Mouse (Mus musculus) kidney, postnatal 0 days (tissue): ENCODE measurements around the gene 2210408I21Rik. TPM values are rescaled to one million over a fixed set of nuclear protein-coding genes. Genes with fewer than 3 reads are reported as not detected.
A peak's percentile ranks its signal among the peaks of the same experiment; 100 is the strongest.

ENCODE experiments used
- ATAC-seq: fragments of 200-750 bp; cut with Nextera tagmentation; replicated peaks from 2 replicates; pipeline ENCODE4 v1.8.0; 2017; ENCODE audit warnings: low read depth, moderate number of reproducible peaks, moderate TSS enrichment, moderate library complexity; ENCODE audit not compliant: low FRiP score
- DNase-seq: peaks from one replicate; pipeline ENCODE4 v3.0.0-alpha.2; 2016; ENCODE audit warnings: low spot score
- H3K27ac ChIP-seq: fragments of 300-500 bp; sonication (generic); 2 replicates; pipeline ENCODE4 v1.5.1; 2014; ENCODE audit warnings: mild to moderate bottlenecking
- H3K27me3 ChIP-seq: fragments of 300-500 bp; sonication (generic); 2 replicates; pipeline ENCODE4 v1.6.1; 2014; ENCODE audit warnings: low read length, mixed read lengths; ENCODE audit not compliant: insufficient read depth
- H3K36me3 ChIP-seq: fragments of 300-500 bp; sonication (generic); 2 replicates; pipeline ENCODE4 v1.6.1; 2014; ENCODE audit warnings: low read length, mixed read lengths; ENCODE audit not compliant: insufficient read depth
- H3K4me1 ChIP-seq: fragments of 300-500 bp; sonication (generic); replicated peaks from 2 replicates; pipeline ENCODE4 v1.6.1; 2014; ENCODE audit warnings: antibody characterized with exemption, low read length, mixed read lengths; ENCODE audit not compliant: insufficient read depth
- H3K4me2 ChIP-seq: fragments of 300-500 bp; sonication (generic); 2 replicates; pipeline ENCODE4 v1.6.1; 2014; ENCODE audit warnings: mild to moderate bottlenecking, low read length, moderate library complexity, mixed read lengths
- H3K4me3 ChIP-seq: fragments of 300-500 bp; sonication (generic); replicated peaks from 2 replicates; pipeline ENCODE4 v1.5.1; 2014; ENCODE audit warnings: low read depth, low read length
- H3K9ac ChIP-seq: fragments of 300-500 bp; sonication (generic); 2 replicates; pipeline ENCODE4 v1.6.1; 2014; ENCODE audit warnings: low read depth, low read length
- H3K9me3 ChIP-seq: fragments of 300-500 bp; sonication (generic); replicated peaks from 2 replicates; pipeline ENCODE4 v1.6.1; 2016; ENCODE audit warnings: low read length, inconsistent platforms, mixed read lengths
- CTCF ChIP-seq: IDR thresholded peaks from 2 replicates; pipeline ENCODE4 v1.5.1; 2016; ENCODE audit warnings: antibody characterized with exemption, low read depth, mild to moderate bottlenecking, moderate library complexity
- WGBS: fragments of 180-500 bp; shearing (Covaris S2); extraction: QIAGEN DNeasy Blood & Tissue Kit; methylation state at CpG from one replicate; pipeline ENCODE4 v1.1.7; 2014; 5-methylcytosine and 5-hydroxymethylcytosine counted together
- polyA plus RNA-seq: library from polyadenylated mRNA; unstranded; fragments of >200 nt; fragmentation: Nextera tagmentation; extraction: Ambion mirVana; gene quantifications from 2 replicates; pipeline ENCODE4 v1.2.1, GENCODE M21; 2015

Gene 2210408I21Rik
- polyA plus RNA-seq, 1 experiment from 2014 or later = 7.1 TPM

GRCm38 (mm10) chr13:77263400-77264179 is 128.2 kb downstream of the 2210408I21Rik start:
- Histone ChIP-seq H3K4me3 (no peak overlapping the region), H3K4me2 (no peak overlapping the region), H3K27me3 (no peaks in the 10 kb centered on the region), H3K4me1 (no peaks in the 10 kb centered on the region), H3K9ac (no peak overlapping the region), H3K36me3 (no peaks in the 10 kb centered on the region), H3K9me3 (no peaks in the 10 kb centered on the region), H3K27ac (no peak overlapping the region)
- TF ChIP-seq CTCF = no peak
- ATAC-seq = 0 out of 2 replicates have a peak, but pooled peaks have one; percentile 49
- 15% methylated on average over 7 of the region's 7 CpGs for WGBS
- peak; percentile 39 for DNase-seq

GRCm38 (mm10) chr13:77264481-77264880 is 129.1 kb downstream of the 2210408I21Rik start:
- Histone ChIP-seq H3K4me1 (no peaks in the 10 kb centered on the region), H3K27ac (no peak overlapping the region), H3K36me3 (no peaks in the 10 kb centered on the region), H3K27me3 (no peaks in the 10 kb centered on the region), H3K4me2 (no peak overlapping the region), H3K9ac (no peak overlapping the region), H3K4me3 (no peak overlapping the region), H3K9me3 (no peaks in the 10 kb centered on the region)
- WGBS = 34% methylated on average over 1 of the region's 1 CpGs
- no peak for TF ChIP-seq CTCF
- ATAC-seq = no peak
- DNase-seq = no peak

- 70% methylated on average over 3 of the region's 3 CpGs for WGBS
- ATAC-seq (no peak), DNase-seq (no peak)
- no peak overlapping the region for H3K4me2 ChIP-seq
- H3K36me3 ChIP-seq = no peaks in the 10 kb centered on the region
- H3K9me3 ChIP-seq = no peaks in the 10 kb centered on the region
- no peak for TF ChIP-seq CTCF
- no peak overlapping the region for H3K4me3 ChIP-seq
- no peaks in the 10 kb centered on the region for H3K27me3 ChIP-seq
- no peaks in the 10 kb centered on the region for H3K4me1 ChIP-seq
- no peak overlapping the region for H3K9ac ChIP-seq
- H3K27ac ChIP-seq = no peak overlapping the region
Measured at GRCm38 (mm10) chr13:77275172-77275747, 139.9 kb downstream of the 2210408I21Rik start.

- H3K27me3 ChIP-seq = no peaks in the 10 kb centered on the region
- 46% methylated on average over 7 of the region's 7 CpGs for WGBS
- TF ChIP-seq CTCF = no peak
- no peak overlapping the region for H3K4me2 ChIP-seq
- H3K4me3 ChIP-seq = no peak overlapping the region
- H3K9me3 ChIP-seq = no peaks in the 10 kb centered on the region
- ATAC-seq = peak; percentile 89
- DNase-seq = peak; percentile 79
- no peak overlapping the region for H3K27ac ChIP-seq
- H3K9ac ChIP-seq = no peak overlapping the region
- H3K4me1 ChIP-seq = no peaks in the 10 kb centered on the region
- H3K36me3 ChIP-seq = no peaks in the 10 kb centered on the region
Measured at GRCm38 (mm10) chr13:77278659-77279413, 143.5 kb downstream of the 2210408I21Rik start.

GRCm38 (mm10) chr13:77295519-77295918 is 160.2 kb downstream of the 2210408I21Rik start:
- Histone ChIP-seq H3K9ac (no peak overlapping the region), H3K27me3 (no peaks in the 10 kb centered on the region), H3K36me3 (no peaks in the 10 kb centered on the region), H3K9me3 (no peaks in the 10 kb centered on the region), H3K4me1 (no peaks in the 10 kb centered on the region), H3K4me2 (no peak overlapping the region), H3K4me3 (no peak overlapping the region), H3K27ac (no peak overlapping the region)
- TF ChIP-seq CTCF = no peak
- WGBS = 84% methylated on average over 3 of the region's 3 CpGs
- no peak for DNase-seq
- ATAC-seq = no peak

- TF ChIP-seq CTCF = no peak
- no peak overlapping the region for H3K4me3 ChIP-seq
Measured at GRCm38 (mm10) chr13:77324101-77324500, 188.8 kb downstream of the 2210408I21Rik start.

More at GRCm38 (mm10) chr13:77324101-77324500, 188.8 kb downstream of the 2210408I21Rik start:
- WGBS = 63% methylated on average over 1 of the region's 1 CpGs
- no peaks in the 10 kb centered on the region for H3K27me3 ChIP-seq
- no peaks in the 10 kb centered on the region for H3K9me3 ChIP-seq
- no peaks in the 10 kb centered on the region for H3K36me3 ChIP-seq
- DNase-seq (no peak), ATAC-seq (no peak)
- H3K27ac ChIP-seq = no peak overlapping the region
- no peaks in the 10 kb centered on the region for H3K4me1 ChIP-seq
- no peak overlapping the region for H3K4me2 ChIP-seq
- H3K9ac ChIP-seq = no peak overlapping the region
